Mouse (Mus musculus) adrenal gland, adult 8-10 months (tissue): ENCODE measurements around the gene Ccne1. TPM values are rescaled to one million over a fixed set of nuclear protein-coding genes. Genes with fewer than 3 reads are reported as not detected.

Source experiments
- DNase-seq: peaks from one replicate; pipeline ENCODE4 v3.0.0; 2022
- total RNA-seq, 4 experiments: library from RNA; stranded (reverse); gene quantifications; 2 replicates each; pipeline ENCODE4 v1.2.4; 2022

Ccne1 gene
- total RNA-seq, 4 experiments from 2014 or later: 3.5 to 6.9 (median 4.1) TPM

DNA sequence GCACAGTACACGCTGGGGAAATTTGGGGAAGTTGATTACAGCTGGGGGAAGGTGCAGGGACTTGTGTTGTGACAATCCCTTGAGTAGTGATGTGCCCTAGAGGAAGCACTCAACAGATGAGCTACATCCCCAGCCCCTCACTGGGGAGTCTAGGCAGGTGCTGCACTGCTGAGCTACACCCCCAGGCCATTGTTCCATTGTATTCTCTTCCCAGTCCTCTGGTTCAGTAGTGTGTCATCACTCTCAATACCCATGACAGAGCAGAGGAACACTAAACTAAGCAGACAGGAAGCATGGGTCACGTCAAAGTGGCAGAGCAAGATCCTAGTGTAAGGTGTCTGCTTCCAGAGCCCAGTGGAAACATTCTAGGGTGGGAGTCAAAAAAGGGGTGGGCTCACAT, 14.2 kb downstream of the Ccne1 start:
- DNase-seq: no peak

DNA sequence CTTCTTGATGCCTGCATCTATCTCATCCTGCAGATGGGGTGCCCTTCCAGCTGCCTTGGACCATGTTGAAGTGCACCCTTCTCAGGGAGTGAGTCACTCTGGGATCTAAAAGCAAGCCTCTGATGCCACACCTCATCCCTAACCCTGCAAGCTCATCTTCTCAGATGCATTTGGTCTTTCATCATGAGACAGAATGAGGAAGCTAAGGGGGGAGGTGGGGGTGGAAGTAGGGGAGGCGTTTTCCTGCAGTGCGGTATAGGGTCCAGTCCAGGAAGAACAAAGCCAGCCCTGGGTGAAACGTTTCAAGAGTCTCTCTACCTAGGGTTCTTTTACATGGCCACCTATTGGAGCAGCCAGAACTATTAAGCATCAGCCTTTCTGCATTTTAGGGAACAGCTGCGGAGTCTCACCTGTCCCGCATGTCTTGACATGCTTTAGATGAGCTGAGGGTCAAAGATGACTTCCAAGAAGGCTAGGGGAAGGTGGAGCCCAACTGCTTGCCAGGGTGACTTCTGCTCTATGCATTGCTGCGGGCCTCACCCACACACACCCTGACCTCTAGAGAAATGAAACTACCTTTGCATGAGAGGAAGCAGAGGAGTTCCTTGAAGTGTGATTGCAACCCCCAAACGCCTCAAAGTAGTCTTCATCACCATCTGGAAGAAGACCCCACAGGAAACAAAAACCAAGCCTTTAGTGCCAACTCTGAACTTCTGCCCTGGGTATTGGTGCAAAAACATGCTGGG, 17.2 kb downstream of the Ccne1 start:
- no peak for DNase-seq

DNA sequence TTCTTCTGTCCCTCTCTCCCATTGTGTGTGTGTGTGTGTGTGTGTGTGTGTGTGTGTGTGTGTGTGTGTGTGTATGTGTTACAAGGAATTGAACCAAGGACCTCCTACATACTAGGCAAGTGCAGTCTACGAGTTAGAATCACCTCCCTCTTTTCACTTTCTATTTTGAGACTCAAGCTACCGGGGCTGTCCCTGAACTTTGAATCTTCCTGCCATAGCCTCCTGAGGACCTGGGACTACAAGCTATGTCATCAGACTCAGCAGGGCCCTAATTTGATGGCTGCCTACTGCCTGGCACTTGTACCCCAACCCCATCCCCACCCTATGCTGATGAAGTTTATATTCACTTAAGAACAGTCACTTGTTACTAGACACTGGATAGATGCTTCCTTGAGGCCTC, 18.9 kb downstream of the Ccne1 start:
- no peak for DNase-seq

DNA sequence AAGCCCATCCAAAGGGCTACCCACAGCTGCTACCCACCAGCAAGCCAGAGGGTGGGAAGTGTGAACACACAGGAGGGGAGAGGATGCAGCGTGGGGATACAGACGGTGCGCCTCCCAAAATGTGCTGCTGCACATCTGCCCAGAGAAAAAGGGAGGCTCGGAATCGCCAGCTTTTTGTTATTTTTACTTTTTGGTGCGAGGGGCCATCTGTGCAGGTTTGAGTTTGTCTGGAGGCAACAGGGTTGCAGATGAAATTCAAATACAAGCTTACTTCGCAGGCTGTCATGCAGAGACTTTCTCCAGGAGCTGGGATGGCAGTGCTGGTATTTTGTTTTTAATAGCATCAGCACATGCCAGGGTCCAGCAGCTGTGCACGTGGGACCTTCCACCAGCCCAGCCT, 19.5 kb downstream of the Ccne1 start:
- no peak for DNase-seq

DNA sequence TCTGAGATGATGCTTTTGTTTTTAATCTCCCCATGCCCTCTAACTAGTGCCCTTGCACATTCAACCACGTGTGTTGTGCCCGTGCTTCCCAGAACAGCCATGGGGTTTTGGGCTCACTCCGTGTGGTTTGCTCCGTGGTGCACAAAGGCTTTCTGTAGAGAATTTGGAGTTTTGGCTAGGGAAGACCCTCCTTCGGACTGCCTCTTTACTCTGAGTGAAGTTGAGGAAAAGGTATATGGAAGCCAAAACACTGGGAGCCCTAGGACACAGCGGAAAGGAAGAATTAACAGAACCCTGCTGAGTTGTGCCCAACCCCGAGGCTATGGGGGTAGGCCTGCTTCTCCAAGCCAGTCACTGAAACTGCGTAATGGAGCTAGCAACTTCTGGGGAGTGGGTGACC, 20.9 kb downstream of the Ccne1 start:
- no peak for DNase-seq

DNA sequence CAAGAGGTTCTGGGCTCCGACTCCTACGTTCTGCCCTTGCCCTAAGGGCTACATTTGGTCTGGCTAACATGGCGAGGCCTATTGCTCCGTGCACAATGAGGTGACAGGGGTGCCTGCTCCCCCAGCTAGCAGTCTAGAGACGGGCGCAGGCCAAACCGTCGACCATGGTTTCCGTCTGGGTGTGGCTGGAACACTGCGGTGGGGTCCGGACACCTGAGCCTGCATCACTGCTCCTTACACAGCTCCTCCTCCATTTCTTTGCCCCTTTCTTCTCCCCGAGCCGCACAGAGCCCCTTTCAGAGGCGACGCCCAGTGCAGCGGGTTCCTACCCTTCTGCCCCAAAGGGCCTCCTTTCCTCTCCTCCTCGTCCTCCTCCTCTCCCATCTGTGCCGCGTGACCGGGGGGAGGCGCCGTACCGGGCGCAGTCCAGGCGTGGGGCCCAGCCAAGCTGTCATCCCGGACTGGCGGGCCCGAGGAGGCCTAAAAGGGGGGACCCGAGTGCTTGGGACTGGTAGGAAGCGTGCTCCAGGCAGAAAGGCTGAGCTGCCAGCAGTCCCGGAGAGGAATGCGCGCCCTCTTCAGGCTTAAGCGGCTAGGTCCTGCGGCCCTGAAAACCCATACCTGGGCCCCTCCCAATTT, 21.6 kb downstream of the Ccne1 start:
- DNase-seq: peak; percentile 43

DNA sequence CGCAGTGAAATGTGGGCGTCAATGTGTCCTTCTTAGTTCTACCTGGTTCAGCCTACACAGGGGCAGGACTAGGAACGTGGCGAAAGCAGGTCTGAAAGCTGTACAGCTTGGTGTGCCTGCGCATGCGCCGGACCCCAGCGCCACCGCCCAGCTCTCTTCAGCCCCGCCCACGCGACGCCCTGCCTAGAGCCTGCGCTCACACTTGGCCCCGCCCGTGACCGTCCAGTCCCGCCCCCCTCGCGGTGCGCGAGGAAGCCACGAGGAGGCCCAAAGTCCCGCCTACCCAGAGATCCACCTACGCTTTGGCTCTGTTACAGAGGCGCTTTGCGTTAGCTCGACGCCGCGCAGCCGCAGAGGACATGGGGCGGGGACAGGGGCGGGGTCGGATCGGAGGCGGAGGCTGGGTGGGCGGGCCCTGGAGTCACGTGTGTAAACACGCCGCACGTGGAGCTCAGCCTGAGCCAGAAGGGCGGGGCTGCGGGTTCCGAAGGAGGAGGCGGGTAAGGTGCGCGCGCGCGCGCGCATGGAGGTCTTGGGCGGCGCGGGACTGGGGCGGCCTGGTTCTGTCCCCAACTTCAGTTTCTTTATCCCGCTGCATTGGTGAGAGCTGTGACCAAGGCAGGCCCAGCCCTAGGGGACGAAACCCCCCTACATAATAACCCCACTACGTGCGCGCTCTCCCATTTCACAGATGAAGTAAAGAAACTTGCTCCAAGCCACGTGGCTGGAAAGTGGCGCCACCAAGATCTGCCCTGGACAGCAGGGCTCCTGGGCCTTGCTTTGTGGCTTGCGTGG, 22.4 kb downstream of the Ccne1 start:
- peak; percentile 100 for DNase-seq

DNA sequence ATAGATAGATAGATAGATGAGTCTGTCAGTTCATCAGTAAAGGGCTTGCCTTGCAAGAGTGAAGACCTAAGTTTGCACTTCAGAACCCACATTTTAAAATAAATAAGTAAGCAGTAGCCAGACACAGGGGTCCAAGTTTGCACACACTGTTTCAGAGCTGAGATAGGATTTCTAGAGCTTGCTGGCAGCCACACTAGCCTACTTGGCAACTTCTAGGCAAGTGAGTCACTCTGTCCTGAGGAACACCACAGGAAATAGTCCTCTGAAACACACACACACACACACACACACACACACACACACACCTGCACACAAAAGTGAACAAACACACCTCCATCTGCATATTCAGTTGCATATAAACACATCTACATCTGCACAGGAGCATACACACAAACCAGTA, 24.4 kb downstream of the Ccne1 start:
- DNase-seq: no peak

DNA sequence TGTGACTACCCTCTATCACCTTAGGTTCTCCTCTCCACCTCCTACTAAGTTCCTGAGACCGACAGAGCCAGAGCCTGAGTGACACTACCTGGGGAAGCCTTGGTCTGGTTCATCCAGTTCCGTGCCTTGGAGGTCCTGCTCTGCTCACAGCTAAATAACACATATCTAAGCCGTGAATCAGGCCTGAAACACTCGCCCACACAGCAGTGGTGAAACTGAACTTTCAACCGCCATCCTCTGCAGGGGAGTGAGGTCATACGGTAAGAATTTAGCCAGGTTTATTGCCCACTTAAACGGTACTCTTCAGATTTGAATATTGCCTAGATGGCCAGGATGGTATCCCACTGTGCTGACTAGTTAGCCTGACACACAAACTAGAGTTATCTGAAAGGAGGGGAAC, 30.1 kb downstream of the Ccne1 start:
- DNase-seq: no peak

DNA sequence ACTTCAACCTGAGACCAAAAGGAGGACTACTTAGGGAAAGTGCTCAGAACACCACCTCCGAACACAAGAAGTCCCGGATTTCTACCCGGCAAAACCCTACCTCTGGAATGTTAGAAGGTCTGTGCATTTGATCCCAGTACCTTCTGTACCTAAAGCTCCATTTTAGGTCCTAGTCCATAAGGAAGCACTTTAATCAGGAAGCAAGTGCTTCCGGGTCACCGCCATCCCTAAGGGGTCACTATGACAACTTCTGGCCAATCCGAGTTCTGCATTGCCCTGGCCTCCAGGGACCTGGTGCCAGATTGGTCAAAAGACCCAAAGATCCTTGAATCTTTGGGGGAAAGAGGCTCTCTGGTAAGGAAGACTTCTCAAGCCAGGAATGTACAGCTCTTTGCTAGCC, 31.8 kb downstream of the Ccne1 start:
- no peak for DNase-seq

DNA sequence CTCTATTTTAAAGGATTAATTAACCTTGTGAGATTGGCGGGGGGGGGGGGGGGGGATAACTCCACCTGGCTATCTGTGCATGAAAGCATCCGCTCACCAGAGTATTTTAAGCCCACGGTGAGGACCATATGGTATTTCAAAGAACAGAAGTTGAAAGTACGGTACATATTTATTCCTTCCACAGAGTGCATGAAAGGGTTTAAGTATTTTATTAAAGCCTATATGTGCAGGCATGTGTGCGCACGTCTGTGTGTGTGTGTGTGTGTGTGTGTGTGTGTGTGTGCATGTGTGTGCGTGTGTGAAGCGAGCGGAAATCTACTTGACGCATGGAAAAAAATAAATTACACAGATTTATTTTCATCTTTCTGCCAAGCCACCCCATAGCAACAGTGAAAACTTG, 32.4 kb downstream of the Ccne1 start:
- no peak for DNase-seq

DNA sequence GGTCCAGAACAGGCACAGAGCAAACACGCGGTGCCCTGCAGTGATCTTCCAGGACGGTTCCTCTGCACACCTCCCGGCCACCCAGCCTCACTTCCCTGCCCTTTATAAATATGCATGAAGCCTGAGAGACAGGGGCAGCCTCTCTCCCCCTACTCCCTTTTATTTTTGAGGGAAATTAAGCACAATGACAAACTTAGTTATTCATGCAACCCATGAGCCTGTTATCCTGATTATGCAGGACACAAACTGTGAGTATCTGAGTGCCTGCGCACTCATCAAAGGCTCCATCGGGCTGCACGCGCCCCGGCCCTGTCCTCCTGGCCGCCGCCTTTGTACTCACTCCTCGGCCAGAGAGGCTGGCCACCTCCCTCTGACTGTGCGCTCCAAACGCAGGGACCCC, 32.8 kb downstream of the Ccne1 start:
- DNase-seq: no peak

DNA sequence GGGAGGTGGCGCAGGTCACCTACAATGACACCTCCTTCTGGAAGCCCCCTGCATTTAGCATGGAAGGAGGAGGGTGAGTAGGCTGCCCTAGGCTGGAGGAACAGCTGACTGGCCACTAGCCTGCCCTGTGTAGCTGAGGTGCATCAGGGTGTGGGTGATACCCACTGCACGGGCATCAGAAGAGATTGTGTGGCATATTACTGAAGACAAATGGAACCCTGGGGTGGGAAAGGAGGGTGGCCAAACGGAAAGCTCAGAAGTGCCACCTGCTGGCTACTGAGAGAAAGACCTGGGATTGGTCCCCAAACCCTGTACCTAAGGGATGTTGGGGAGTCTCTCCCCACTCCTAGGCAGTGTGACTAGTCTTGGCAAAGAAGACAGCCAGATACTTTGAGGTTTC, 33.6 kb downstream of the Ccne1 start:
- peak; percentile 24 for DNase-seq

DNA sequence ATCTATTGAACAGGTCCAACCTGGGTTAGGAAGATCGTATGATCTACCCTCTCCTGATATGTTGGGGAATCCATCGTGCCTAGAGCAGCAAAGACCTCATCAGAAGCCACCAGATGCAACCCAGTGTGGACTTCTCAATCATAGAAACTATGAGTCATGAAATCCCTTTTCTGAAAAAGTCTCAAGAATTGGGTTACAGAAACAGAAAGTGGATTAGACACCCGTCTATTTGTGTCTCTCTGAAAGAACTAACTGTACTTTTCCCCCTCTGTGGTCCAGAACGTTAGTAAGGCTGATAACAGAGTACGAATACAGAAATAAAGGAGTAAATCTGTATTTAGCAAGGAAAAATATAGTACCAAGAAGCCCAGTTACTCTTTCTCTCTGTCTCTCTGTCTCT, 36.3 kb downstream of the Ccne1 start:
- DNase-seq: no peak

DNA sequence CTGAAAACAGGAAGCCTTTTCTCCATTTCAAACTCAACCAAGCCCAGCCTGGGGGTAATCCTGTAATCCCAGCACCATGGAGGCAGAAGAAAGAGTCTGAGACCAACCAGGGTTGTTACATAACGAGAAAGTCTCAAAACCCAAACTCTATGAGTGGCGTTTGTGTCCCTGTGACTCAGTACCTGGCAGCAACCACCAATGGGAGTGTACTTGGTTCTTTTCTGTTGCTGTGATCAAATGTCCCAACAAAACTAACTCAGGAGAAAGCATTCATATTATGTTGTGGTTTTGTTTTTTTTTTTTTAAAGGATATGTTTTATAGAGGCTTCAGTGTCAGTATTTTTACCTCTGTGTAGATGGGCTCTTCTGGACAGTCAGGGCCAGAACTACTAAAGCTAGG, 36.7 kb downstream of the Ccne1 start:
- no peak for DNase-seq

DNA sequence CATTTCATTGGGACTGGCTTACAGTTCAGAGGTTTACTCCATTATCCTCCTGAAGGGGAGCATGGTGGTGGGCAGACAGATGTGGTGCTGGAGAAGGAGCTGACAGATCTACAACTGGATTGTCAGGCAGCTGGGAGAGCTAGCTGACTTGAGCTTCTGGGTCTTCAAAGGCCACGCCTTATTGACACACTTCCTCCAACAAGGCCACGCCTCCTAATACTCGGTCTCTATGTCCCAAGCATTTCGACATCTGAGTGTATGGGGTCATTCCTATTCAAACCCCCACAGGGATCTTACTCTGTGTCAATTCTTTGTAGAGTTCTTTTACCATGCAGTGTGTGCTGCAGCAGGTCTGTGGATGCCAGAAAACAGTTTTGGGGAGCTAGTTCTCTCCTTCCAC, 42.9 kb downstream of the Ccne1 start:
- no peak for DNase-seq

DNA sequence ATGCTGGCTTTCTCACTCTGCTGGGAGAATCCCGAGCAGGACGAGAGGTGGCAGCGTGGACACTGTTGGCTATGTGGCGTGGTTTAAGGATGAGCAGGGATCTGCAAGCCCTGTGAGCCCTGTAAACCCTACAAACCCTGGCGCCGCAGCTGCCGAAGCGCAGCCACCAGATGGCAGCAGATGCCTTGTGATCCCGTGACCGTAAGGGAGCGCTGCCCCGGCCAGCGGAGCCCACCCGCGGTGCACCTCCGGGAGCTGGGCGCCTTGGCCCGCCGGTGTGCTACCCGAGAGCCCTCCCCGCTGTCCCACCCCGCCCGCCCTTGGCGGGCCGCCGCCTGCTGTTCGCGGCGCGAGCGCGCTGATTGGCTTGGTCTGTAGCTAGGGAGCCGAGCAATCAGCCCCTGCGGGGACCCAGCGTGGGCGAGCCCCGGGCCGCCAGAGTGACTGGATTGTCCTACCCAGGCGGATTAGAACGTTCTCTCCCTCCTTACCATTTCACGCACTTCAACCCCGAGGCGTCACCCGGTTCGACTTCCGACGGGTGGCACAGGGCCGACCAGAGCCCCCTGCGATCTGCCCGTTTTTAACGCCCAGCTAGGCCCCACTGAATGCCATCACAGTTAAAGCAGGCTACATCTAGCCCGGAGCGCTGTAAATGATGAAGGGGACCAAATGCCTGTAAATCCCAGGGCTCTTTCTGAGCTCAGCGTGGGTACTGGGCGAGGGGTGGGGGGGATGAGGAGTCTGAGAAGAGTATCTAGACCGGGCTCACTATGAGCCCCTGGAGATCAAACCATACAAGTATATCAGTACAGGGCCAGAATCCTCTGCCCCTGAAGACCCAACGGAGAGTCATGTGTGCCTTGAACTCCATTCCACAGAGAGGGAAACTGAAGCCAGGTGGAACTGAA, 46.0 kb downstream of the Ccne1 start:
- DNase-seq: peak; percentile 75

DNA sequence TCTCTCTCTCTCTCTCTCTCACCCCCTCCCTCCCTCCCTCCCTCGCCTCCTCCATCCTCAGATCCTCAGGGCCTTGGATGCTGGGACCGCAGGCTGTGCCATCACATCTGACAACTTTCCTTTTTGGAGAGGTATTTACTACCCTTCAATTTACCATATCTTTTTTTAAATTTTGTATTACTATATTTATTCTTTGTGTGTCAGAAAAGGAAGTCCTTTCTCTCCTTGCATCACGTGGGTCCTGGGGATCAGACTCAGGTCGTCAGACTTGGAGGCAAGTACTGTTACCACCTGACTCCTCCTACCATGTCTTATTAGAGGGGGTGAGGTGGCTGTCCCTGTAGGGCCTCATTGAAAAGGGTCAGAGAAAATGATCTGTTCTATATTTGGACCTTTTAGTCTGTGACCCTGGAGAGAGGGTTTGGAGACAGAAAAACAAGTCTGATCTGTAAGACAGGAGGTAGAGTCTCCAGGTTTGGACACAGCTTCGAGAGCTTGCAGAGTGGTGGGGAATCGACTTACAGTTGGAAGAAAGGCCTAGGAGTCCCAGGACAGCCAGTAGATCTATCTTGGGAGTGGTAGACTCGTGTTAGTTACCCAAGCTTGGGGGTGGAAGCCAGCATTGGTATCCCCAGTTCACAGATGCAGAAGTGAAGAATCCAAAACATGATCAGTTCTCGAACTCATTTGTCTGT, 47.6 kb downstream of the Ccne1 start:
- DNase-seq: no peak

DNA sequence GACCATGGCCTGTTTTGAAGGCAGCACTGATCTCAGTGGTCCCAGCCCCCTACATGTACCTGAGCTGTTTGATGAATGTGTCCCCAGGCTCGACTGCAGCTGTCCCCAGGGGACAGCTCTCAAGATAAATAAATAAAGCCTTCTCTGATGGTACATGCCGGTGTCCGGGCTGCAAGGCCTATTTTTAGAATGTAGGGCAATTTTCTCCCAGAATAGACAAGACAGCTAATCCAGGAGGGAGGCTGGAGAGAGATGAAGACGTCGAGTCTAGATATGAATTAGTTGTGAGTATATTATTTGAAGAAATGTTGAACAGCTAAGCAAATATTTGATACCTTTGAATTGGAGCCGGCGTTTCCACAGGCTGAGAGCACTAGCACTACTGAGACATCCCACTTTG, 48.2 kb downstream of the Ccne1 start:
- no peak for DNase-seq

DNA sequence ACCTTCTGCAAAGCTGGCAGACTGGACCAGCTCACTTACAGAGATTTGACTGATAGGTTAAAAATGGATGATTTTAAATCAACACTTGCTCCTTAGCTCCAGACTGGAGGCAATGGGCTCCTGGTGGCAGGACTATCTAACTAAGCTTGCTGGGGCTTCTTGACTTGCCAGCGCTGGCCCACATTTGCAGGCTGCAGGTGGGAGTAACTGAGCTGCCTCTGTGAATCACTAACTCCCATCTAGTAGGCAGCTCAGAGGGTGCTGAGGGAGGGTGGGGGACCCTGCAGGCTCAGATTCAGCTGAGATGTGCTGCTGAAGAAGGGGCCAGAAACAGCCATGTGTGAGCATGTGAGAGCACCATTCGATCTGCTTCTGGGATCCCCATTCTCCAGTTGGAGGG, 51.3 kb downstream of the Ccne1 start:
- DNase-seq: no peak

DNA sequence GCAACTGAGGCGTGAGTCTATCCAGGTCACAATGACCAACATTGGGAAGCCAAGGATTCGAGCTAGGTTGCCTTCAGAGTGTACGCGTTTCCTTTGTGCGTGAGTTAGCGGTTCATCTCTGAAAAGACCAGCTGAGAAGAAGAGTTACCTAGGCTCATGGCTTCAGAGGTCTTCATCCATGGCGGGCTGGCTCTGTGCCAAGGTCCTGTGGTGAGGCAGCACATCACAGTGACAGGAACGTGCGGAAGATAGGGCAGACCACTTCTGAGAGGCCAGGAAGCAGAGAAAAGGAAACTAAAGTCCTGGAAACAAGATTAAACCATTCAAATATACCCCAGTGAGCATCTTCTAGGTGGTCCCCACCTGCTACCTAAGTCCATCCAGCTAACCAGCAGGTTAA, 53.1 kb downstream of the Ccne1 start:
- DNase-seq: no peak
